ENCODE assay signal across 27 mouse cellular contexts in genomic region chr14:30566317-30566716, GRCm38 (mm10). TPM values are rescaled to one million over a fixed set of nuclear protein-coding genes. Genes with fewer than 3 reads are reported as not detected.
DNase-seq lines count a peak whose midpoint lies in the region; ATAC-seq lines count a peak whose summit lies in the region.
"Had no signal": no experiment of that assay in that cellular context is flagged by ENCODE, and none has a peak within 500 bp of the region (broad histone marks: within the 10 kb centered on the region; RNA-seq: fewer than 3 reads in every experiment).

No protein-coding gene starts in this region.

- no peak overlapping the region for H3K27ac ChIP-seq in heart, embryonic 11.5 days (ENCODE audit: low read depth, low read length)
- H3K27ac ChIP-seq: embryonic facial prominence, embryonic 10.5 days; embryonic facial prominence, embryonic 13.5 days; forebrain, embryonic 12.5 days; forebrain, embryonic 15.5 days; heart, embryonic 15.5 days; hindbrain, embryonic 10.5 days; hindbrain, embryonic 13.5 days; intestine, embryonic 15.5 days had no signal

- H3K9me3 ChIP-seq in heart, embryonic 11.5 days (replicated peaks; ENCODE audit: control insufficient read depth, low read length): no peaks in the 10 kb centered on the region
- H3K9me3 ChIP-seq: embryonic facial prominence, embryonic 10.5 days; embryonic facial prominence, embryonic 13.5 days; forebrain, embryonic 12.5 days; forebrain, embryonic 15.5 days; heart, embryonic 15.5 days; hindbrain, embryonic 10.5 days; hindbrain, embryonic 13.5 days; intestine, embryonic 15.5 days had no signal

- 89% methylated on average over 6 of the region's 6 CpGs for WGBS in heart, embryonic 11.5 days (ENCODE audit: insufficient replicate concordance)

- no peak overlapping the region for H3K4me2 ChIP-seq in heart, embryonic 11.5 days
- H3K4me2 ChIP-seq: embryonic facial prominence, embryonic 13.5 days; forebrain, embryonic 12.5 days; forebrain, embryonic 15.5 days; heart, embryonic 15.5 days; hindbrain, embryonic 13.5 days; intestine, embryonic 15.5 days had no signal

- no peak overlapping the region for H3K4me3 ChIP-seq in heart, embryonic 11.5 days (ENCODE audit: low read depth, low read length)
- H3K4me3 ChIP-seq: embryonic facial prominence, embryonic 10.5 days; embryonic facial prominence, embryonic 13.5 days; erythroblast, embryonic 14.5 days; forebrain, embryonic 12.5 days; forebrain, embryonic 15.5 days; heart, embryonic 15.5 days; hindbrain, embryonic 10.5 days; hindbrain, embryonic 13.5 days; intestine, embryonic 15.5 days had no signal

- H3K9ac ChIP-seq in heart, embryonic 11.5 days (ENCODE audit: low read depth, low read length): no peak overlapping the region
- H3K9ac ChIP-seq: embryonic facial prominence, embryonic 13.5 days; forebrain, embryonic 12.5 days; forebrain, embryonic 15.5 days; heart, embryonic 15.5 days; hindbrain, embryonic 13.5 days; intestine, embryonic 15.5 days had no signal

- intact Hi-C loops in heart, postnatal 36 days (cut with DNase I): no loop called here
- intact Hi-C loops in heart, postnatal 10 days (cut with DNase I): no loop called here

- DNase-seq in heart, adult 18-20 months: peak; percentile 60 to 65
- DNase-seq in heart, postnatal 36 days: no peak
- DNase-seq in heart, postnatal 10 days: peak; percentile 52 to 53
- peak; percentile 48 for DNase-seq in kidney, adult 9 months
- no peak for DNase-seq in kidney, postnatal 4 days
- DNase-seq in brain, adult 2 months (ENCODE audit: low read depth, low spot score): peak; percentile 37
- DNase-seq: adrenal gland, adult 2 months; adrenal gland, postnatal 14 days; cerebellum, adult 11-12 months; cerebellum, adult 8-10 months; cerebellum, postnatal 10 days; cerebellum, postnatal 36 days; embryo, embryonic 11 days; gastrocnemius, postnatal 10 days had no signal

- no peaks in the 10 kb centered on the region; the same call in 1 of the 2 replicates for H3K4me1 ChIP-seq in heart, embryonic 11.5 days (ENCODE audit: control insufficient read depth, insufficient read depth, low read length)
- H3K4me1 ChIP-seq: embryonic facial prominence, embryonic 10.5 days; hindbrain, embryonic 10.5 days; intestine, embryonic 15.5 days had no signal

- H3K36me3 ChIP-seq in heart, embryonic 11.5 days (ENCODE audit: control insufficient read depth, insufficient read depth, low read length): peaks cover 46% of the 10 kb centered on the region

- no peak for ATAC-seq in heart, embryonic 11.5 days (replicated peaks; ENCODE audit: insufficient number of reproducible peaks, low FRiP score, low TSS enrichment)
- no peak for ATAC-seq in megakaryocyte-erythroid progenitor cell, adult 5-6 weeks (replicated peaks; ENCODE audit: low FRiP score, low TSS enrichment, poor library complexity, severe bottlenecking)
- ATAC-seq: CD4-positive, CD25-positive, alpha-beta regulatory T cell, adult 4 months; forebrain, embryonic 15.5 days; hindbrain, embryonic 16.5 days; intestine, embryonic 15.5 days had no signal

- H3K27me3 ChIP-seq in heart, embryonic 11.5 days (ENCODE audit: control insufficient read depth, insufficient read depth, low read length): no peaks in the 10 kb centered on the region
- H3K27me3 ChIP-seq: embryonic facial prominence, embryonic 13.5 days; forebrain, embryonic 12.5 days; forebrain, embryonic 15.5 days; heart, embryonic 15.5 days; hindbrain, embryonic 13.5 days; intestine, embryonic 15.5 days had no signal

RNA-seq across cellular contexts. Expression of gene Tkt, which starts 18.2 kb away (rescaled TPM):
- total RNA-seq in heart, adult 18-20 months (2021): 100 to 1,000 TPM in 1 of 2 experiments, 10 to 100 TPM in 1; 32.6 to 146 TPM
- 10 to 100 TPM; 32.9 to 50.2 TPM for total RNA-seq in heart, postnatal 36 days (2021)
- 100 to 1,000 TPM in 1 of 2 experiments, 10 to 100 TPM in 1; 64.1 to 105 TPM for total RNA-seq in heart, postnatal 10 days (2021)
- polyA plus RNA-seq in heart, embryonic 11.5 days (2014; fragmentation: Nextera tagmentation; extraction: Ambion mirVana): 38.6 and 54.6 TPM in 2 replicates
- 485 and 613 TPM in 2 replicates for total RNA-seq in megakaryocyte-erythroid progenitor cell, adult 5-6 weeks (2014; fragmentation: Nextera tagmentation)
- 500 and 571 TPM in 2 replicates for total RNA-seq in megakaryocyte-erythroid progenitor cell, adult 5-6 weeks (2017)

RNA-seq across cellular contexts. Expression of gene Prkcd, which starts 59.7 kb away (rescaled TPM):
- total RNA-seq in heart, adult 18-20 months (2021): 10 to 100 TPM; 11.2 to 13.0 TPM
- total RNA-seq in heart, postnatal 36 days (2021): 10 to 100 TPM; 10.5 to 14.3 TPM
- 10 to 100 TPM; 18.7 to 20.0 TPM for total RNA-seq in heart, postnatal 10 days (2021)
- polyA plus RNA-seq in heart, embryonic 11.5 days (2014; fragmentation: Nextera tagmentation; extraction: Ambion mirVana): 25.5 and 28.1 TPM in 2 replicates
- 33.4 and 47.3 TPM in 2 replicates for total RNA-seq in megakaryocyte-erythroid progenitor cell, adult 5-6 weeks (2014; fragmentation: Nextera tagmentation)
- 20.7 and 32.0 TPM in 2 replicates for total RNA-seq in megakaryocyte-erythroid progenitor cell, adult 5-6 weeks (2017)

Comparison
In these comparisons a context has a peak if more than half of its experiments do, and no peak if none do; other contexts are left out.
1. DNase-seq: peak in heart, adult 18-20 months (2 of 2), heart, postnatal 10 days (2 of 2), kidney, adult 9 months (single experiment) and brain, adult 2 months (single experiment); none in heart, postnatal 36 days (0 of 2) and kidney, postnatal 4 days (0 of 2).